Mouse (Mus musculus): ENCODE measurements around the gene Cdh3.

- TF ChIP-seq CTCF (IDR thresholded peaks at IDR 0.05; ENCODE audit: insufficient read depth, low read length) (no peak), POLR2A (IDR thresholded peaks at IDR 0.05; ENCODE audit: borderline replicate concordance, extremely low read depth, low read depth, low read length) (no peak)
Observed at GRCm38 (mm10) chr8:106579510-106579909, 68.8 kb downstream of the Cdh3 start.

Data from lung, adult 2 months (tissue).